Mouse (Mus musculus): ENCODE measurements around the gene Acsm2. TPM values are rescaled to one million over a fixed set of nuclear protein-coding genes. Genes with fewer than 3 reads are reported as not detected.
"Not testable (repeated sequence)": the region's sequence is repeated elsewhere in the genome, so short reads cannot be mapped to it uniquely, and the experiment has no call there.

The Acsm2 gene
- total RNA-seq, 1 experiment, result not detected

DNA sequence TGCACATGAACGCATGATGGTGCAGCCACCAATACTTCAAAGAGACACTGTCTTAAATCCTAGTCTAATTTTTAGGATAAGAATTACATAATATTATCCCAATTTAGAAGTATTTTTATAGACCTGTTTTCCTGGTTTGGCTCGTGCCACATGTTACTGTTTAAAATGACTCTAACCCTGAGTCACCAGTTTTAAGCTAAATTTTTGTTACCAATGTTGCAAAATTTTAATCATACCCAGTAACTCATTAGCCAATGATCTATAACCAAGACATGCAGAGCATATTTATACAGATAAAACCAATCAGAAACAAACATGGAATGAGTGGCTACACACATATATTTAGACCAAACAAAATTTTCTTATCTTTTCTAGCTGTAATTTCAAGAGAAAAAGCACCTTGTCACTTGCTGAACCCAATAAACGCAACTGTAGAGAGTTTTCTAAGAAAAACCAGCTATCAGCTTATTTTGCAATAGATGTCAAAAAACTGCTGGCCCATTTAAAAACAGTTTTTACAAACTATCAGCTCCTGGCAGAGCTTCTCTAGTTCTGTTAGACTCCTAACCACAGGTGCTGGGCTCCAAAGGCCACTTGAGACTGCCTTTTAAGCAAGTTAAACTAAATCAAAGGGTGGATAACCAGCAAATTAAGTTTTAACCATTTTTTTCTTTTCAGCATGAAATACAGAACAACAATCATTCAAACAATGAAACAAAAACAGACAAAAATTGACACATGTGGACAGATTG, 3.5 kb upstream of the Acsm2 start:
- no peaks in the 10 kb centered on the region for H3K36me3 ChIP-seq (ENCODE audit: control insufficient read depth, insufficient read depth, low read length, poor library complexity, severe bottlenecking)
- no peak overlapping the region for H3K9ac ChIP-seq (ENCODE audit: insufficient read depth, low read depth, low read length, poor library complexity, severe bottlenecking)
- H3K4me1 ChIP-seq (ENCODE audit: control insufficient read depth in 2 of 2, insufficient read depth in 2 of 2, low read length in 2 of 2, poor library complexity in 1 of 2), result no peaks in the 10 kb centered on the region
- H3K4me3 ChIP-seq (ENCODE audit: insufficient read depth in 1 of 2, low read depth in 1 of 2, low read length in 2 of 2, poor library complexity in 1 of 2, severe bottlenecking in 1 of 2), result no peak overlapping the region
- no peak overlapping the region for H3K27ac ChIP-seq (ENCODE audit: insufficient read depth, low read depth, low read length, poor library complexity, severe bottlenecking)
- no peak for DNase-seq (ENCODE audit: low read depth, low spot score)
- no peaks in the 10 kb centered on the region for H3K9me3 ChIP-seq (ENCODE audit: control insufficient read depth, insufficient read depth, low read depth, low read length)
- in situ Hi-C loops (cut with MboI; ENCODE audit: low sequenced_read_pairs in 2 of 2, unreplicated experiment in 2 of 2), result no loop called here
- TF ChIP-seq CHD2 (IDR thresholded peaks at IDR 0.05; ENCODE audit: low read depth, low read length) (no peak), HCFC1 (IDR thresholded peaks at IDR 0.05; ENCODE audit: borderline replicate concordance, insufficient read depth, low read length) (no peak), MAFK (IDR thresholded peaks at IDR 0.05; ENCODE audit: insufficient read depth, low read depth, low read length) (no peak), ZNF384 (IDR thresholded peaks at IDR 0.05; ENCODE audit: low read depth, low read length) (no peak), ZC3H11A (IDR thresholded peaks at IDR 0.05; ENCODE audit: borderline replicate concordance, low read depth, low read length) (no peak)

DNA sequence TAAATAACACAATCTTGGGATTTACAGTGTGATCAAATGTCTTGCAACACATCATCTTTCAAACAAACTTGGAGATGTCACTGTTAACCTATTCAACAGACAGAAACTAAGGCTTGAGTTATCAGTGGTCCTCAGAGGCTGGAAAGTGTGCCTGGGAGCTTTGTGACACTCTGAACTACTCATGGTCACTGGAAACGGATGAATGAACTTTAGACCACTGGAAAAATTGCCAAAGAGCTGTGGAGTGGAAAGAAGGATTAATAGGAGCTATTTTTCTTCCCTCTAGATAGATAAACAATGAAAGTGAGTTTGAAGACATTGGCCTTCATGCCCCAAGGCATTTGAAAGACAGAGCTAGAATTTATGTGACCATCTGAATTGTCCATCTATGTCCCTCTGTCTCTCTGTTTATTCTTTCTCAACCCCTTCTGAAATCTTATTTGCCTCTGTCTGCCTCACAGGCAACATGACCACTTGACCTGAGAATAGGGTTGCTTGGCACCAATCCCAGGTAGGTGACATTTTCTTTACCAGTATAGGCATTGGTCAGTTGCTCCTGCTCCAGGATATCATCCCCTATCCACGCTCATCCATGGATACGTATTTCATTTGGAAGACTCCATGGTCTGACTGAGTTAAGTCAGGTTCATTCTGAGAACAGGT, 5.8 kb downstream of the Acsm2 start:
- Histone ChIP-seq H3K9me3 (ENCODE audit: control insufficient read depth, insufficient read depth, low read depth, low read length) (no peaks in the 10 kb centered on the region), H3K27ac (ENCODE audit: insufficient read depth, low read depth, low read length, poor library complexity, severe bottlenecking) (no peak overlapping the region), H3K36me3 (ENCODE audit: control insufficient read depth, insufficient read depth, low read length, poor library complexity, severe bottlenecking) (no peaks in the 10 kb centered on the region), H3K9ac (ENCODE audit: insufficient read depth, low read depth, low read length, poor library complexity, severe bottlenecking) (no peak overlapping the region), H3K4me1 (ENCODE audit: control insufficient read depth in 2 of 2, insufficient read depth in 2 of 2, low read length in 2 of 2, poor library complexity in 1 of 2) (no peaks in the 10 kb centered on the region), H3K4me3 (ENCODE audit: insufficient read depth in 1 of 2, low read depth in 1 of 2, low read length in 2 of 2, poor library complexity in 1 of 2, severe bottlenecking in 1 of 2) (no peak overlapping the region)
- in situ Hi-C loops (cut with MboI; ENCODE audit: low sequenced_read_pairs in 2 of 2, unreplicated experiment in 2 of 2), result no loop called here
- no peak for DNase-seq (ENCODE audit: low read depth, low spot score)
- no peak for TF ChIP-seq ZNF384 (IDR thresholded peaks at IDR 0.05; ENCODE audit: low read depth, low read length)
- no peak for TF ChIP-seq HCFC1 (IDR thresholded peaks at IDR 0.05; ENCODE audit: borderline replicate concordance, insufficient read depth, low read length)
- no peak for TF ChIP-seq ZC3H11A (IDR thresholded peaks at IDR 0.05; ENCODE audit: borderline replicate concordance, low read depth, low read length)
- no peak for TF ChIP-seq MAFK (IDR thresholded peaks at IDR 0.05; ENCODE audit: insufficient read depth, low read depth, low read length)
- no peak for TF ChIP-seq CHD2 (IDR thresholded peaks at IDR 0.05; ENCODE audit: low read depth, low read length)

DNA sequence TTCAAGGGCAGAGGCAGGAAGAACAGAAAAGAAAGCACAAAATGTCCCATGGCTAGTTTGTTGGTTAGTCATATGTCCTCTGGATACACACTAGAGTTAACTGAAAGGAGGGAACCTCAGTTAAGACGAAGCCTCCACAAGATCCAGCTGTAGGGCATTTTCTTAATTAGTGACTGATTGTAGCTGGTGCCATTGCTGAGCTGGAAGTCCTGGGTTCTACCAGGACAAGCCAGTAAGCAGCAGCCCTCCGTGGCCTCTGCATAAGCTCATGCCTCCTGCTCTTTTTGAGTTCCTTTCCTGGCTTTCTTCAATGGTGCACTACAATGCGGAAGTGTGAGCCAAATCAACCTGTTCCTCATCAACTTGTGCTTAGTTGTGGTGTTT, 6.3 kb downstream of the Acsm2 start:
- in situ Hi-C loops (cut with MboI; ENCODE audit: low sequenced_read_pairs in 2 of 2, unreplicated experiment in 2 of 2), result no loop called here
- Histone ChIP-seq H3K9ac (ENCODE audit: insufficient read depth, low read depth, low read length, poor library complexity, severe bottlenecking) (no peak overlapping the region), H3K4me1 (ENCODE audit: control insufficient read depth in 2 of 2, insufficient read depth in 2 of 2, low read length in 2 of 2, poor library complexity in 1 of 2) (no peaks in the 10 kb centered on the region), H3K36me3 (ENCODE audit: control insufficient read depth, insufficient read depth, low read length, poor library complexity, severe bottlenecking) (no peaks in the 10 kb centered on the region), H3K9me3 (ENCODE audit: control insufficient read depth, insufficient read depth, low read depth, low read length) (no peaks in the 10 kb centered on the region), H3K4me3 (ENCODE audit: insufficient read depth in 1 of 2, low read depth in 1 of 2, low read length in 2 of 2, poor library complexity in 1 of 2, severe bottlenecking in 1 of 2) (no peak overlapping the region), H3K27ac (ENCODE audit: insufficient read depth, low read depth, low read length, poor library complexity, severe bottlenecking) (no peak overlapping the region)
- TF ChIP-seq CHD2 (IDR thresholded peaks at IDR 0.05; ENCODE audit: low read depth, low read length), result no peak
- TF ChIP-seq MAFK (IDR thresholded peaks at IDR 0.05; ENCODE audit: insufficient read depth, low read depth, low read length), result no peak
- no peak for TF ChIP-seq HCFC1 (IDR thresholded peaks at IDR 0.05; ENCODE audit: borderline replicate concordance, insufficient read depth, low read length)
- no peak for TF ChIP-seq ZNF384 (IDR thresholded peaks at IDR 0.05; ENCODE audit: low read depth, low read length)
- TF ChIP-seq ZC3H11A (IDR thresholded peaks at IDR 0.05; ENCODE audit: borderline replicate concordance, low read depth, low read length), result no peak
- DNase-seq (ENCODE audit: low read depth, low spot score), result no peak

DNA sequence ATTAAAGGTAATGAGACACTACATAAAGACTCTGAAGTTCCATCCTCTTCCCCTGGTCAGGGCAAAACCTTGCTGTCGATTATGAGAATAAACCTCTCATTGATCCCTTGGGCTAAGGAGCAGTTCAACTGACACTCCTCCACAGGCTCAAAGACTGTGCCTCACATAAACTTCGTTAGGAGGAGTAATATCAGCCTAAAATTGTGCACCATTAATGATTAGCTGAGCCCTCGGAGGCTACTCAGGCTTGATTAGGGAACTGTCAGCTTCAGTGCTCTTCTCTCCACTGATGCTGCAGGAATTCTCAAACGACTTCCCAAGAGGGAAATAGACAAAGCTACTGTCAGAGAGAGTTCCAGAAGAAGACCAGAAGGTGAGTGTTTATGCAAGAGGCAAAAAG, 7.3 kb downstream of the Acsm2 start:
- TF ChIP-seq HCFC1 (IDR thresholded peaks at IDR 0.05; ENCODE audit: borderline replicate concordance, insufficient read depth, low read length), result no peak
- Histone ChIP-seq H3K9ac (ENCODE audit: insufficient read depth, low read depth, low read length, poor library complexity, severe bottlenecking) (no peak overlapping the region), H3K4me3 (ENCODE audit: insufficient read depth in 1 of 2, low read depth in 1 of 2, low read length in 2 of 2, poor library complexity in 1 of 2, severe bottlenecking in 1 of 2) (no peak overlapping the region), H3K9me3 (ENCODE audit: control insufficient read depth, insufficient read depth, low read depth, low read length) (no peaks in the 10 kb centered on the region), H3K36me3 (ENCODE audit: control insufficient read depth, insufficient read depth, low read length, poor library complexity, severe bottlenecking) (no peaks in the 10 kb centered on the region), H3K27ac (ENCODE audit: insufficient read depth, low read depth, low read length, poor library complexity, severe bottlenecking) (no peak overlapping the region), H3K4me1 (ENCODE audit: control insufficient read depth in 2 of 2, insufficient read depth in 2 of 2, low read length in 2 of 2, poor library complexity in 1 of 2) (no peaks in the 10 kb centered on the region)
- in situ Hi-C loops (cut with MboI; ENCODE audit: low sequenced_read_pairs in 2 of 2, unreplicated experiment in 2 of 2), result no loop called here
- DNase-seq (ENCODE audit: low read depth, low spot score), result no peak

DNA sequence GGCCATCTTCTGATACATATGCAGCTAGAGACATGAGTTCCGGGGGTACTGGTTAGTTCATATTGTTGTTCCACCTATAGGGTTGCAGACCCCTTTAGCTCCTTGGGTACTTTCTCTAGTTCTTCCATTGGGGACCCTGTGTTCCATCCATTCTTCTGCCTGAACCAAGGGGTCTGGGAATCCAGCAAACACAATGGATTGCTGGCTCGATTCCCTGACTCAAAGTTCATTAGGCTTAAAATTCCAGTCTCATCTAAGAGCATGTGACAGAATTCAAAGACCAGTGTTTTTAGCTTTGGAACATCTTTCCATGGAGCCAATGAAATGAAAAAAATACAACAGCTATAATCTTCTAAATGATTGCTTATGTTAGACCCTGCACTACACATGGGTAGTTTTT, 8.3 kb downstream of the Acsm2 start:
- H3K9me3 ChIP-seq (ENCODE audit: control insufficient read depth, insufficient read depth, low read depth, low read length); H3K9ac ChIP-seq (ENCODE audit: insufficient read depth, low read depth, low read length, poor library complexity, severe bottlenecking); DNase-seq (ENCODE audit: low read depth, low spot score); H3K27ac ChIP-seq (ENCODE audit: insufficient read depth, low read depth, low read length, poor library complexity, severe bottlenecking); in situ Hi-C loops (cut with MboI; ENCODE audit: low sequenced_read_pairs in 2 of 2, unreplicated experiment in 2 of 2); H3K4me1 ChIP-seq (ENCODE audit: control insufficient read depth in 2 of 2, insufficient read depth in 2 of 2, low read length in 2 of 2, poor library complexity in 1 of 2); H3K36me3 ChIP-seq (ENCODE audit: control insufficient read depth, insufficient read depth, low read length, poor library complexity, severe bottlenecking); H3K4me3 ChIP-seq (ENCODE audit: insufficient read depth in 1 of 2, low read depth in 1 of 2, low read length in 2 of 2, poor library complexity in 1 of 2, severe bottlenecking in 1 of 2): not testable (repeated sequence)
